8 mouse cellular contexts compared by ENCODE assay signal in genomic region chr7:24081634-24082431, GRCm38 (mm10). TPM values are rescaled to one million over a fixed set of nuclear protein-coding genes. Genes with fewer than 3 reads are reported as not detected.
DNase-seq lines count a peak whose midpoint lies in the region; ATAC-seq lines count a peak whose summit lies in the region.

Gene Zfp180, plus strand, starts transcription at chr7:24081924.

- peak within 1 kb of the TSS; percentile 77 for H3K4me2 ChIP-seq in hindbrain, embryonic 12.5 days (replicated peaks)

- H3K9me3 ChIP-seq in hindbrain, embryonic 12.5 days (replicated peaks), result peaks cover 30% of the 10 kb centered on the region

- WGBS in hindbrain, embryonic 12.5 days, result 20% methylated on average over 44 of the region's 44 CpGs

- H3K36me3 ChIP-seq in hindbrain, embryonic 12.5 days, result peaks cover 20% of the 10 kb centered on the region

- peak within 1 kb of the TSS; percentile 52 for H3K4me3 ChIP-seq in hindbrain, embryonic 12.5 days

- peak within 1 kb of the TSS; percentile 75 for H3K9ac ChIP-seq in hindbrain, embryonic 12.5 days

- DNase-seq in NIH3T3 (ENCODE audit: low read depth), result peak; percentile 99
- DNase-seq in cerebellum, postnatal 10 days, result peak; percentile 96 to 98
- DNase-seq in frontal cortex, postnatal 10 days (ENCODE audit: low spot score in 2 of 2), result peak; percentile 94
- peak; percentile 93 to 98 for DNase-seq in layer of hippocampus, postnatal 14 days (ENCODE audit: low spot score in 2 of 2)
- DNase-seq in lung, postnatal 14 days, result peak; percentile 95
- DNase-seq in retina, adult 2 months (ENCODE audit: low read depth, low spot score), result peak; percentile 97
- peak; percentile 91 to 93 for DNase-seq in thymus, postnatal 36 days

- H3K4me1 ChIP-seq in hindbrain, embryonic 12.5 days, result peaks cover 13% of the 10 kb centered on the region

- H3K27me3 ChIP-seq in hindbrain, embryonic 12.5 days, result peaks cover 4% of the 10 kb centered on the region

- peak; percentile 97 for ATAC-seq in hindbrain, embryonic 12.5 days (ENCODE audit: low FRiP score)

- peak within 1 kb of the TSS; percentile 80 for H3K27ac ChIP-seq in hindbrain, embryonic 12.5 days

RNA-seq across cellular contexts. Expression of gene Zfp180, which starts in this region (rescaled TPM):
- polyA plus RNA-seq in hindbrain, embryonic 12.5 days (2016; fragmentation: Nextera tagmentation; extraction: Ambion mirVana), result 32.4 and 32.5 TPM in 2 replicates
- total RNA-seq in layer of hippocampus, postnatal 14 days (2021), result 10 to 100 TPM; 28.8 to 30.7 TPM

Comparison
In these comparisons a context has a peak if more than half of its experiments do, and no peak if none do; other contexts are left out.
1. Peak in every context shown above with its lines: DNase-seq, ATAC-seq, H3K4me3 ChIP-seq and H3K27ac ChIP-seq.